Mouse (Mus musculus): ENCODE data around the gene Fam193b. TPM values are rescaled to one million over a fixed set of nuclear protein-coding genes. Genes with fewer than 3 reads are reported as not detected.
A peak's percentile ranks its signal among the peaks of the same experiment; 100 is the strongest.
"Not testable (repeated sequence)": the region's sequence is repeated elsewhere in the genome, so short reads cannot be mapped to it uniquely, and the experiment has no call there.

Fam193b gene
- polyA plus RNA-seq (2015; fragmentation: Nextera tagmentation; extraction: Ambion mirVana), result 39.6 and 50.0 TPM in 2 replicates

DNA sequence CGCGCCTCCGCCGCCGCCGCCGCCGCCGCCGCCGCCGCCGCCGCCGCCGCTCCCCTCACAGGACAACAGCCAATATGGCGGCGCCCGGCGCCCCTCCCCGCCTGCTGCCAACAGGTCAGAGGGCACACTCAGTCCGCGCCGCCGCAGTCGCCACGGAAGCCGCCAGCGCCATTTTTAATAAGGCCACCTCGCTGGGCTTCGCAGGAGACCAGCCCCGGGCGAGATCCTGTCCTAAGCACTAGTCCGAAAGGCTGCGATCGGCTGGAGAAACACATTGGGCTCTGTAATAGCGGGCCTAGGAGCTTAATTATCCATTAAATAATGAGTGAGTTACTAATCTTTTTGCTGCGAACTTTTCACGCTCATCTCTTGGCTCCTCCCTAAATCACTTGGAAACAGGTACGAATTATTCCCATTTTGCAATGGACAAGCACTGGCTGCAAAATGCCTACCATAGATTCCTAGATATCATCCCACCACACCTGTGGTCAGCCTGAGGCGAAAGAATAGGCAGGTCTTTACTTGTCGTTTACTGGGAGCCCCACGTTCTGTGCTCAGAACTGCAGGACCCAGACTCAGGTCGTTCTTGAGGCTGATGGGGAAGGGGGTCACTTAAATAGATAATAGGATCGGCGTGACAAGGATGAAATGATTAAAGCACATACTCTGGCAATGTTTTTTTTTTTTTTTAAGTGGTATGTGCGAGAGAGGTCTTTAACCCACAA is at the start of gene Fam193b:
TSS of gene Fam193b (minus strand) at position 94 of the 725 bp plus-strand sequence.
- DNase-seq (ENCODE audit: low spot score), result peak; percentile 88

DNA sequence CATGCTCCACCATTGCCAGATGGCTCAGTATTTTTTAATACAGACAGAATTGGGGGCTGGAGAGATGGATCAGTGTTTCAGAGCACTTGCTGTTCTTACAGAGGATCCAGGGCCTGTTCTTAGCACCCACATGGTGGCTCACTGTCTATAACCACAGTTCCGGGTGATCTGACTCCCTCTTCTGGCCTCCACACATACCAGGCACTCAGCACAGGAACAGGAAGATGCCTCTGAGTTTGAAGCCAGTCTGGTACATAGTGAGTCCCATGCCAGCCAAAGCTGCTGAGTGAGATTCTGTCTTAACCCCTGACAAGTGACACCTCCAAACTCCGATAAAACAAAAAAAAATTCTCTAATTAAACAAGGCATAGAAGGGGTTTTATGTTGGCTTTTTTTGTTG is 49.4 kb upstream of the Fam193b start:
- DNase-seq (ENCODE audit: low spot score), result no peak

DNA sequence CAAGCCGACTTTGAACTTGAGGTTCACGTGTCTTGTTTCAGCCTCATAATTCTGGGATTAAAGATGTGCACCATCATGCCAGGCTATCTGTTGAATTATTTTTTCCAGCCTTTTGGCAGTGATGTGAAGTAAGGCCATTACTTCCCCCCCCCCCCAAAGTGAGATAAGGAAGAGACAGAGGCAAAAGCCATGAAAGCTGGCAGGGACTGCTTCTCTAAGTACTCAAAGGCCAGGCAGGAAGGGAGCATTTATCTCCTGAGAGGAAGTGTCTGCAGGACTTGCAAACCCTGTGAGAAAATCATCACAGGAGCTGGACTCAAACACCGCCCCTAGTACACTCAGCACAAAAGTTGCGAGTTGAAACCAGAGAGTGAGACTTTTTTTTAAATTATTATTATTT is 48.4 kb upstream of the Fam193b start:
- no peak for DNase-seq (ENCODE audit: low spot score)

DNA sequence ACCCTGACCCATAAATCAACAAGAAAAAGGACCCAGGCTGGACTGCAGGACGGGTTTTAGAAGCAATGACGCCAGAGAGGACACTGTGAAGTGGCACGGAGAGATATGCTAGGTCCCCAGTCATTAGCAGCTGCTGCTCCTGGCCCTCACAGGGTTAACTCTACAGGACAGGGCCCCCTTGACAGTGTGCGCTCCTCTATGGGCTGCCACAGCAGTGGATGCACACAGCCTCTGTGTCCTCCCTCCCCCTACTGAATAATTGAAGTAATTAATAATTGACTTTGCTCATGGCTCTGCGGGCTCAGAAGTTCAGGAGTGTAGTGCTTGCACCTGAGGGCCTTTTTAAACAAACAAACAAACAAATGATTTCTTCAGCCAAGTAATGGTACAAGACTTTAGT is 42.6 kb upstream of the Fam193b start:
- no peak for DNase-seq (ENCODE audit: low spot score)

DNA sequence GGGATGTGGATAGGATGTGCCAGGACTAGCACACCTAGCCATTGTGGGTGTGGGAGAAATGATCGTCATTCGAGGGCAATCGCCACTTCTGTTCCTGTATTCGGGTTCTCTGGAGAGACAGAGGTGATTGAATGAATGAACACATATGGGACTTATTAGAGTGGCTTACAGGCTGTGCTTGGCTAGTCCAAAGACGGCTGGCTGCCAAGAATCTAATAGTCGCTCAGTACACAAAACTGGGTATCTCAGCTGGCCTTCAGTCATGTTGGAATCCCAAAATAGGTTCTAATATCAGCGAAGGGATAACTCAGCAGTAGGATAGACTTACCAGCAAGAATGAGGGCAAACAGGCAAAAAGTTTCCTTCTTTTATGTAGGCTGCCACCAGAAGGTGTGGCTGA is 41.1 kb upstream of the Fam193b start:
- DNase-seq (ENCODE audit: low spot score), result no peak

DNA sequence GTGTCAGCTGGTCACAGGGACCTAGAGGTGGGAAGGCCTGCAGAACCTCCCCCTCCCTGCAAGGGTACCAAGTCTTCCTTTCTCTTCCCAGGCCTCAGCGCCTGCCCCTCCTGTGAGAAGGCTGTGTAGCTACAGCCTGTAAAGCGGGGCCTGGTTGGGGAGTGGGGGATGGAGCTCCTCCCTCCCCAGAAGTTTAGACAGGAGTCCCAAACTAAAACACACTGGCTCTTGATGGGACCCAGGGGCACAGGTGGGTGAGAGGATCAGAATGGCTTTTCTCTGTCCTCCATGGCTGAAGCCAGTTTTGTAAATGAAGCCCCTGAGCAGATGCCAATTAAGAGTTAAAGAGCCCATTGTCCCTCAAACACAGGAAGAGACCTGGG is 36.7 kb upstream of the Fam193b start:
- DNase-seq (ENCODE audit: low spot score), result no peak

DNA sequence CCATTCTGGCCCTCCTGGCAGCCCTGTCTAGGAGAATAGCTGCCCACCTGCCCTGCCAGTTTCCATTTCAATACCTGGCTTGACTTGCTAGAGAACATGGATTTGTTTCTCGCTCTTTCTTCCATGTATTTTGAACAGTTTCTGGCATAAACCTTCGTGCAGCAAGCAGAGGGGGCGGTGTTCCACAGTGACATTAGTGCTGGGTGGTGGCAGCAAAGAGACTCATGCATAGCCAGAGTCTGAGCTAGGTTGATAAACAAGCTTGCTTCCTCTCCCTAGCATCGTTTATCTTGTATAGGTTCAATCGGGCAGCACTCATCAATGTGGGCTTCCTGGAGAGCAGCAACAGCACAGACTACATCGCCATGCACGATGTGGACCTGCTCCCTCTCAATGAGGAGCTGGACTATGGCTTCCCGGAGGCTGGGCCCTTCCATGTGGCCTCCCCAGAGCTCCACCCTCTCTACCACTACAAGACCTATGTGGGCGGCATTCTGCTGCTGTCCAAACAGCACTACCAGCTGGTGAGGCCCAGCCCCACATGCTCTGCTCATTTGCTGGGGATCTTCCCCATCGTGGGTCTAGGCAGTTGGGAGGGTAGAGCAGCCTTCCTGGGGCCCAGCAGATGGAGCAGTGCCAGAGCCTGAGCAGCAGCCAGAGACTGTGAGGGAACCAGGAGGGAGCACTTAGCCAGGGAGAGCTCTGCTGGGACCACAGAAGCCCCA is 36.1 kb upstream of the Fam193b start:
- no peak for DNase-seq (ENCODE audit: low spot score)

DNA sequence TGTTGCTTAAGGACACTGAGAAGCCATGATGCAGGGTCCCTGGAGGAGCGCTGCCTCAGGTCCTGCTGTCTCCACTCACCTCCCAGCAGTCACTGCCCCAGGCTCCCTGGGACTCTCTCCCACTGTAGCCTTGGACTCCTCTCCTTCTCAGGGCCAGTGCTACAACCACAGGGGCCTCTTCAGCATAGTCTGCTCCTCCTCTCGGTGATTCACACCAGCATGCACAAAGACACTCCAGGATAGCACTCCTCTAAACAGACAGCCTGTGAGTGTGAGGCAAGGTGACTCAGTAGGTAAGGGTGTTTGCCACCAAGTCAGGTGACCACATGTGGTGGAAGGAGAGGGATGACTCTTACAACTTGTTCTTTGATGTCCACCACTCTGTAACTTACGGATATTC is 33.7 kb upstream of the Fam193b start:
- no peak for DNase-seq (ENCODE audit: low spot score)

DNA sequence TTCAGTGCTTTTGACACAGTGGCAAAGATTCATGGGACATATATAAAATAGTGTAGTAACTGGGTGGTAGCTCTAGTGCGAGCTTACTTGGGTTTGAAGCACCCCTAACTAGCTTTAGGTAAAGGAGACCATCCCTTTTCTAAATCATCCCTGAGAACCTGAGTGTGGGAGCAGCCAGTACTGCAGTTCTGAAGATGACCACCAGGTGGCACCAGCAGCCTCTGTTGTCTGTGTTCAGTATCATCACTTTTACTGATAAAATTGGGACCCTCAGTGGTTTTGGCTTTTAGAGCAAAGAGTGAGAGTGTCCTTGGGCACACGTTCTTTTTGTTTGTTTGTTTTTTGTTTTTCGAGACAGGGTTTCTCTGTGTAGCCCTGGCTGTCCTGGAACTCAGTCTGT is 30.7 kb upstream of the Fam193b start:
- DNase-seq (ENCODE audit: low spot score), result peak; percentile 80

DNA sequence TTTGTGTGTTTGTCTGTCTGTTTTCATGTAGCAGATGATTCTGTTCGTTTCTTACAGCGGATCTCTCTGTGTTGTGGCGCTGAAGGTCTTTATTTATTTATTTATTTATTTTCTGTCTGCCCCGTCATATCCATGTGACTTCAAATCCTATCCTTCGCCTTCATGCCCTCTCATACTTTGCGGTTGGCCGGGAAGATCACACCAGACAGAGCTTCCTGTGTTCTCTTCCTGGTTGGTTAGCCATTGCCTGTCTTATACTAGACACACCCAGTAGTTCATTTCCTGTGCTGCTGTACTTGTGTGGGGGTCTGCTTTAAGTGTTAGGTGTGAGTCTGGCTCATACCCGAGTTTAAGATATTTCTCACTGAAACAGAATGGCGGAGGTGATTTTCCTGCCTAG is 29.7 kb upstream of the Fam193b start:
- DNase-seq (ENCODE audit: low spot score), result peak; percentile 71

DNA sequence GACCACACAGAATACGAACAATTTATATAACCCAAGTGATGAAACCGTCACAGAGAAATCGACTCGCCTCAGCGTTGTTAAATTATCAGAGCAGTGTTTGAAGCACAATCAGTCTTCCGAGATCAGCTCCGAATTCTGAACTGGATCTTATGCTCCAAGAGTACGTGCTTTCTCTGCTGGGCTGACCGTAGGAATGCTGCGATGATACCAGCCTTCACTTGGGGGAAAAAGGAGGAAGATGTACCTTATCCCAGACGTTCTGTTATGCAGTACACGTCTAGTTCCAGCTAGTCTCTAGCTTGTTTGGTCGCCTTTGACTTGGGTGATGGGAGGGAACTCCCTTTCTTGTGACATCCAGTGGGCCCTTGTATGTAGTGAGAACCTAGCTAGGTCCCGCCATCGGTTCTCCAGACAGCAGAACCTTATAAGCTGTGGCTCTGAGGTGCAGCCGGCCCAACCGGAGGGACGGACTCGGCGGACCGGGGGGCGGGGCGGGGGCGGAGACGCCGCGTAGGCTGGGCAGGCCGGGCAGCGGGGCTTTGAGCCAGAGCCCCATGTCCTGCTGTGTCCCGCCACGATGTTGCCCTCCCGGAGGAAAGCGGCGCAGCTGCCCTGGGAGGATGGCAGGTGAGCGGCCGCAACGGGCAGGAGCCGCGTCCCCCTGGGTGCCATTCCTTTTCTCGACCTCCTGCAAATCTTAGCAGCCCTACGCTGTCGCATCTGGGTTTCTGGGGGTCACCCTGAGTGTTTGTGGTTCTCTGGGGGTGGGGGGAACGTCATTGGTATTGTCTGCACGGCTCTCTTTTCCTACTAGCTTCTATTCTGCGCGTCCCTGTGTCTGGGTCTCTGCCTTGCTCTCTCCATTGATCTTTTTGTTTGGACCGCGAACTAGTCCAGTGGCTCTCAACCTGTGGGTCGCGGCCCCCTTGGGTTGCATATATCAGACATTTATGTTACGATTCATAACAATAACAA is 28.9 kb upstream of the Fam193b start, which contains the start of gene B4galt7:
TSS of gene B4galt7 (plus strand) at position 331 of the 975 bp plus-strand sequence.
- DNase-seq (ENCODE audit: low spot score), result peak; percentile 50

DNA sequence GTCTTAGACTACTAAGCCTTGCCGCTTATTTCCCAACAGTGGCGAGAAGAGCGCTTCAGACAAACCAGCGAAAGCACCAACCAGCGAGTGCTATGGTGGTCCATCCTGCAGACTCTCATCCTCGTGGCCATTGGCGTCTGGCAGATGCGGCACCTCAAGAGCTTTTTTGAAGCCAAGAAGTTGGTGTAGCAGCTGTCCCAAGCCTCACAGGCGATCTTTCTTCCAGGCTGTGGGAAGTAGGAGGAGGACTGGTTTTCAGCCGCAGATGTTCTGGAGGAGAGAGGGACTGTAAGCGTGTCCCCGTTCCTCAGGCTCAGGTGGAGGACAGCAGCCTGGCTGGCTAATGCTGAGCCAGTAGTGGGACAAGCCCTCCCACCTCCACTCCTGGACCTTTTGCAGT is 25.9 kb upstream of the Fam193b start:
- DNase-seq (ENCODE audit: low spot score), result no peak

DNA sequence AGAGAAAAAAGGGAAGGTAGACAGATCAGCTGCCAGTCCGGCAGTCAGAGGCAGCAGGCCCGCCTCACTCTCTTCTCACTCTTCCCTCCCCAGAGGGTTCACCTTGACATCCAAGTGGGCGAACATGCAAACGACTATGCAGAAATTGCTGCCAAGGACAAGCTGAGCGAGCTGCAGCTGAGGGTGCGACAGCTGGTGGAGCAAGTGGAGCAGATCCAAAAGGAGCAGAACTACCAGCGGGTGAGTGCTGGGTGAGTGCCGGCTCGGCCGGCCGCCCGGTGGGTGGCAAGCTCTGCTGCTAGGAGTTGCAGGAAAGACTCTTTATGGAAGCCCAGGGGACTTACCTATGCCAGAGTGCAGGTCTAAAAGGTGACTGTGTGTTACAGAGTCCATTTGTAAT is 24.5 kb upstream of the Fam193b start:
- DNase-seq (ENCODE audit: low spot score), result no peak

DNA sequence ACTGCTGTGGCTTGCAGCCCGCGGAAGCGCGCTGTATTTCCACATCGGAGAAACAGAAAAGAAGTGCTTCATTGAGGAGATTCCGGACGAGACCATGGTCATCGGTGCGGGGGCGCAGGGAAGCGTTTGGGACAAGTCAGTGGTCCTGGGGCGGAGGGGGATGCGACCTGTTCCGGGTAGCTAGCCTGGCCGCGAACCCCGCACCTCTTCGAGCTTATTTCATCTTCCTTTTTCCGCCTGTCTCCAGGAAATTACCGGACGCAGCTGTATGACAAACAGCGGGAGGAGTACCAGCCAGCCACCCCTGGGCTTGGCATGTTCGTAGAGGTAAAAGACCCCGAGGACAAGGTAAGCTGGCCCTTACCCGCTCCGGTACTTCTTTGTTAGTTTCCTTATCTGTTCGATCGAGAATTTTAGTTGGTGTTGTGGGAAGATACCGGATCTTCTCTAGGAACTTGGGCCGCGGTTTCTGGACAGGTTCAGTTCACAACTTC is 22.4 kb upstream of the Fam193b start:
- no peak for DNase-seq (ENCODE audit: low spot score)

DNA sequence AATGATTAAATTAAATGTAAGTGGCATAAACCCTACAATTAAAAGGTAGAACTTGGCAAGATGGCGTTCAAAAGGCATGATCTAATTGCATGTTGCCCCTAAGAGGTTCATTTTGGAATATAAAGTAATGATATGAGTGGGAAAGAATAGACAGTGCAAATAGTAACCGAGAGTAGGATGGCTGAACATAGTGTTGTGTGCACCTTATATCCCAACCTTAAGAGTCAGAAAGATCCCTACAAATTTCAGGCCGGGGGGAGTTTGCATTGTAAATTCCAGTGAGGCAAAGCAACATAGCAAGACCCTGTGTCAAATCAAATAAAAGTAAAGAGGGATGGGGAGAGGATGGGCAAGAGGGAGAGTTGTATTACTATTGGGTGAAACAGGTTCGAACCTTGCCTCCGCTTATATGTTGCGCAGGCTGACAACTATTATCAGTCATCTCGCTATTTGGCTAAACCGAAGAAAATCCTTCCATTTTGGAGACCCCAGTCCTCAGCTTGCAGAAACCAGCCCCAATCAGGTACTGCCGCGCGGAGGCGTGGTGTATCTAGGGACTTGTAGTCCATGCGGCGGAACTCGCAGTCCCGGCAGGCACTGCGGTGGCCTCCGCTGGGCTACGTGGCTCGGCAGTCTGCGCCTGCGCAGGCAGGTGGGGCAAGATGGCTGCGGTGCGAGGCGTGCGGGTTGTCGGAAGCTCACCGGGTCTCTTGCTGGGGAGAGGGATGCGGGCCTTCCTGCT is 21.8 kb upstream of the Fam193b start:
- peak; percentile 98 for DNase-seq (ENCODE audit: low spot score)

DNA sequence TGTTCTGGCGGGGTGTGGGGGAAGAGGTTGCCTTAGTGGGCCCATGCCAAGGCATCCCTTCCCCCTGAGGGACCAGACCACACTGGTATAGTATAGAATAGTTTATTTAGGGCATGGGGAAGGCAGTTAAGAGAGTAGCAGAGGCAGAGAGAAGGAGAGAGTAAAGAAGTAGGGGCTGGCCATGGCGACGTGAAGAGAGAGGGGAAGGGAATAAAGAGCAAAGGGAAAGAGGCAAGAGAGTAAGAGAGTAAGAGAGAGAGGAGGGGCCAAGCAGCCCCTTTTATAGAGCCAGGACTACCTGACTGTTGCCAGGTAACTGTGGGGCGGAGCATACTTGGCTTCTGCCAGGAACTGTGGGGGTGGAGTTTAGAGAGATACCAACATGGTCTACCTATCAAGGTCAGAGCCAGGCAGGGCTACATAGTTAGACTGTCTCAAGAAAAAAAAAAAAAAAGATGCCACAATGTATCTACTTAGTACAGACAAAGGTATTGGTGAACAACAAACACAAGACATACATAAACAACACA is 21.1 kb upstream of the Fam193b start:
- no peak for DNase-seq (ENCODE audit: low spot score)

DNA sequence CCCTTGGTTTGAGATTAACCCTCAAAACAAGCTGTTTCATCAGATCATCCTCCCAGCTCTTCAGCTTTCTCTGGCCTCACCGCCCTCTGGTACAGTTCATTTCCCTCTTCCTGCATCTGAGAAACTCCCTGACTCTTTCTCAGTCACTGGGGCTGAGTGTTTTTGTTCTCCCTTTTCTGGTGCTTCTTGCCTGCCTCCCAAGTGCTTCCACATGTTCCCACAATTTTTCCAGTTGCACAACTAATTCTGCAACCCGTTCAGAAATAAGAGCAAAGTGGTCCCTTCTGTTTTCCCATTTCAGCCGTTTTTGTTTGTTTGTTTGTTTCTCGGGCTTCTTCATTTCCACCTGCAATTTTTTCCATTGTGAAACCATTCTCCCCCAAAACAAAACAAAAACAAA is 7.2 kb upstream of the Fam193b start:
- DNase-seq (ENCODE audit: low spot score), result no peak

DNA sequence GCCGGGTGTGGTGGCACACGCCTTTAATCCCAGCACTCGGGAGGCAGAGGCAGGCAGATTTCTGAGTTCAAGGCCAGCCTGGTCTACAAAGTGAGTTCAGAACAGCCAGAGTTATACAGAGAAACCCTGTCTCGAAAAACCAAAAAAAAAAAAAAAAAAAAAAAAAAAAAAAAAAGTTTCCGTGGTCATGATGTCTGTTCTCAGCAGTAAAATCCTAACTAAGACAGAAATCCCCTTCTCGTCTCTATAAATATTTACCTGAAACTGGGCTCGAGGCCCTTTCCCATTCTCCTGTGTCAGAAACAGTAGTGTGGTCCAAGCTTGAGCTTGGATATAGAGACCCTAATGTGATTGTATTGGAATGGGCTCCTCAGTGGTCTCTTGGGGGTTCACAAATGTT is 6.0 kb upstream of the Fam193b start:
- not testable (repeated sequence) for DNase-seq (ENCODE audit: low spot score)

DNA sequence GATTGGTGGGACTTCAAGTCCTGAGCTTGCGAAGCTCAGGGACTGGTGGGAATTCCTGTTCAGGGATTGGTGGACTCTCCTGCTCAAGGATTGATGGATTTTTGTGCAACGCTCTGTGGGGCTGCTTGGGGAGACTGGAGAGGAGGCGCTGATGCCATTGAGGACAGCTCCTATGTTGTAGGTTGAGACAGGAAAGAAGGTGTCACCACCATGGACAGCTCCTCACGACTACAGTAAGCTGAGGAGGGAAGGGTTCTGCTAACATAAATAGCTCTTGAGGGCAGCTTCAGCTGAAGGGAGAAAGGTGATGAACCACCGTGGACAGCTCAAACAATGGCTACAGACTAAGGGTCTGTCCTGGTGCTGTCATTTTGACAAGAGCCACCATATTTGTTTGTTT is 5.0 kb upstream of the Fam193b start:
- DNase-seq (ENCODE audit: low spot score), result peak; percentile 9

DNA sequence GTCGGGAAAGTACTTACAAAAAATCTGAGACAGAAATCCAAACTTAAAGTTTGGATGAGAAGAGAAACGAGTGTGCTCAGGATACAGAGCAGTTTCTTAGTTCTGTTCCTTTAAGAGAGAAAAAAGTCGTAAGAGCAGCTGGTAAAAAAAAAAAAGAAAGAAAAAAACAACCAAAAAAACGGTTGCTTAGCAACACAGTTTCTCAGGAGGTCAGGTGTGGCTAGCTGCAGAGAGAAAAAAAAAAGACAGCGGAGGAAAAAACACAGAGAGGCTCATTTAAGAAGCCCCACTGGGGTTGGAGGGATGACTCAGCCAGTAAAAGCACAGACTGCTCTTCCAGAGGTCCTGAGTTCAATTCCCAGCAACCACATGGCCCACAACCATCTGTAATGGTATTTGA is 3.4 kb upstream of the Fam193b start:
- peak; percentile 64 for DNase-seq (ENCODE audit: low spot score)

DNA sequence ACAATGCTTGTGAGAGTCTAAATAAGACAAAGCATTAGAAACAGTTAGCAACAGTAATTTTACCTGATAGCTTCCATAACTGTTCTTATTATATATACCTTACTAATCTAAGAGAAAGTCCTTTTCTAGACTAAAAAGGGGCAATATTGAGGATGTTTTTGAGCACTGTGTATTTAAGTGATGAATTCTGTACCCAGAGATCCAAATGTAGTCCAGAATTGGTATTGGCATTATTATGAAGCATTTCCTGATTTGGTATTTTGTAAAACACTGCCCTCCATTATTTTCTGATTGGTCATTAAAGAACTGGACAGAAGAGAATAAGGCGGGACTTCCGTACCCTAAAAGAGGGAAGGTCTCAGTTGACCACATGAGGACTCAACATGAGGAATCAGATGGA is 2.5 kb upstream of the Fam193b start, which contains the start of gene Tmed9:
TSS of gene Tmed9 (plus strand) at position 301 of the 400 bp plus-strand sequence.
- no peak for DNase-seq (ENCODE audit: low spot score)
